Mouse (Mus musculus) embryo, embryonic 9.5 days (tissue): ENCODE results near the gene Epha10.
A peak's percentile ranks its signal among the peaks of the same experiment; 100 is the strongest.

ENCODE experiments used
- DNase-seq: peaks from one replicate; pipeline ENCODE4 v3.0.0-alpha.2; 2017; ENCODE audit errors: extremely low spot score

Epha10 gene

GRCm38 (mm10) chr4:124880599-124880998 is at the start of gene Epha10:
Epha10 (plus strand) TSS chr4:124880899.
- DNase-seq: no peak

GRCm38 (mm10) chr4:124832796-124833195 is 47.9 kb upstream of the Epha10 start:
- no peak for DNase-seq

DNA sequence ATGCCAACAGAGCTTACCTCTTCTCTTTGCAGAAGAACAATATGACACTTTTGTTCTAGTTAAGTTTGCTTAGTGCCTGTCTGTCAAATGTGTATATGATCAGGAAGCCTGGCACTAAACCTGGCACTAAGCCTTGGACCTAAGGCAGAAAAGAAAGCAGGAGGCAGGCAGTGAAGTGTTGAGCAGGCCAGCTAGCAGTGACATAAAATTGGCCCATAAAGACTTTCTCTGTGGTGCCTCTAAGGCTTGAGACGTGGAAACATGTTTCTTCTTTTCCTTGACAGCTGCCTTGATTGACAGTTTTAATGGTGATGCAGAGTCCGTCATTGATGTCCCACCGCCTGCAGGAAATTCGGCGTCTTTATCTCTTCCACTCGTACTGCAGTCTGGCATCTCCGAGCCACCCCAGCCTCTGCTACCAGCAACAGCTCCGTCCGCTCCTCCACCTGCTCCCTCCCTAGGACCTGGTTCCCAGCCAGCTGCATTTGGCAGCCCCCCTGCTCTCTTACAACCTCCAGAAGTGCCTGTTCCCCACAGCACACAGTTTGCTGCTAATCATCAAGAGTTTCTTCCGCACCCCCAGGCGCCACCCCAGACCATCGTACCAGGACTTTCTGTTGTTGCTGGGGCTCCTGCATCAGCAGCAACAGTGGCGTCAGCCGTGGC is 42.5 kb upstream of the Epha10 start:
- DNase-seq: no peak

DNA sequence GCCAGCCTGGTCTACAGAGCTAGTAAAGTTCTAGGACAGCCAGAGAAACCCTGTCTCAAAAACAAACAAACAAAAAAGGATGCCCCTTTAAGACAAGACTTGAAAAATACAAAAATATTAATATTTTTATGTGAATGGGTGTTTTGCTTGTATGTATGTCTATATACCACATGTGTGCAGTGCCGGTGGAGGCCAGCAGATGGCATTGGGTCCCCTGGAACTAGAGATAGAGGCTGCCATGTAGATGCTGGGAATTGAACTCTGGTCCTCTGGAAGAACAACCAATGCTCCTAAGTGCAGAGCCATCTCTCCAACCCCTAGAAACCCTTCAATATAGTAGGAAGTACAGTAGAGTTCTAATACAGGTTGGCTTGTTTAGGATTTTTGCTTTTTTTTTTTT is 39.7 kb upstream of the Epha10 start:
- no peak for DNase-seq

DNA sequence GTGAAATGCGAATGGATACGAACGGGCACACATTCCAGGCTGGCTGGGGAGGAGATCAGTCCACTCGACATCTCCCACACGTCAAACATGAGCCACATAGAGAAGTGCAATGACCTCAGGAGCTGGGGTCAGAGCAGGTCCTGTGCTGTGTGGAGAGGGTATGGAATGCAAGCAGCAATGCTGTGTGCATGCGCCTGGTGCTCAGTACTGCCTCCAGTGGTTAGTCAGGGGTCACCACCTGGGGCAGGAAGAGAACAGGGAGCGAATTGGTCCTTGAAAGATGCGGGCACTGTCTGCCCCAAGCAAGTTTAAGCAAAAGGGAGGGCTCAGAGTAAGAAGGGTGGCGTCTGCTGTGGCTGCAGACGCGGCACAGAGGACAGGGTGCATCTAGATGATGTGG is 37.2 kb upstream of the Epha10 start:
- peak; percentile 45 for DNase-seq

DNA sequence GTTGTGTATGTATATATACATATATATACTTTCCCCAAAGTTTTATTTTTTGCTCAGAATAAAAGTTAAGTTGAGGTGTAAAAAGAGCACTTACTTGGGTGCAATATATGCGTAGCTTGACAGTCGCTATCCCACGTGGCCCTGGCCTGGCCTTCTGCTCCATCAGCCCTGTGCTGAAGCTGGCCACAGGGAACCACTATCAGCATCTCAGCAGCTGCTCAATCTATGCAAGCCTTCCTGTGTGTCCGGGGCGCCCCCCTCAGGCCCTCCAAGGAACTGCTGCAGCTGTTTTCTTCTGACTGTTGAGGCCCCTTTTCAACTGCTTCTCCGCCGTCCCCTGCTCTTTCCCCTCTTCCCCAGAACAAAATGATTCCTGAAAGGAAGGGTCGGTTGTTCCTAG is 33.1 kb upstream of the Epha10 start:
- peak; percentile 84 for DNase-seq

DNA sequence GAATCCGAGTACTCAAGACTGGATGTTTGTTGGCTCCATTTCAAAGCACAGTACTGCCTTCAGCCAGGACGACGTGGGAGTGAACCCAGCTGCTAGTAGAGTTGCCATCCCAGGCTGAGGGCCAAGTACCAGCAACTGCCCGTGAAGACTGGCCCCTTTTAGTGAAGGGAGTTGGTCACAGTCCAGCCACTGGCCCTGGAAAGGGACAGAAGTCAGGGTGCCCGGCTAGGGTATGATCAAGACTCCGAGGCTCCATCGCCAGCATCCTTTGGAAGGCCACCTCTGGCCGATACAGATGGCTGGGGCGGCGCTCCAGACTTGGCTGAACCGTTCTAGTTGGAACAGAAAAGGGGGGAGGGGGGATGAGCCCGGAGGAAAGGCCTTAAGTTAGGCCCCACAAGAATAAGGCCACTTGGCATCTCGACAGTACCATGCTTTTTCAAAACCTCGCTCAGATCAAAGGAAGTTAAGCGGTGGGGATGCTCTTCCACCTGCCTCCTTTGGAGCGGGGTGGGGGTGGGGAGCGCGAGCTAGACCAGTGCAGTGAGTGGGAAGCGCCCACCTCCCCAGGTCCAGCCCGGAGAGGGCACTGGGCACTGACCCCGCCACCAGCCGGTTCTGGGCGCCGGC is 31.0 kb upstream of the Epha10 start:
- DNase-seq: no peak

DNA sequence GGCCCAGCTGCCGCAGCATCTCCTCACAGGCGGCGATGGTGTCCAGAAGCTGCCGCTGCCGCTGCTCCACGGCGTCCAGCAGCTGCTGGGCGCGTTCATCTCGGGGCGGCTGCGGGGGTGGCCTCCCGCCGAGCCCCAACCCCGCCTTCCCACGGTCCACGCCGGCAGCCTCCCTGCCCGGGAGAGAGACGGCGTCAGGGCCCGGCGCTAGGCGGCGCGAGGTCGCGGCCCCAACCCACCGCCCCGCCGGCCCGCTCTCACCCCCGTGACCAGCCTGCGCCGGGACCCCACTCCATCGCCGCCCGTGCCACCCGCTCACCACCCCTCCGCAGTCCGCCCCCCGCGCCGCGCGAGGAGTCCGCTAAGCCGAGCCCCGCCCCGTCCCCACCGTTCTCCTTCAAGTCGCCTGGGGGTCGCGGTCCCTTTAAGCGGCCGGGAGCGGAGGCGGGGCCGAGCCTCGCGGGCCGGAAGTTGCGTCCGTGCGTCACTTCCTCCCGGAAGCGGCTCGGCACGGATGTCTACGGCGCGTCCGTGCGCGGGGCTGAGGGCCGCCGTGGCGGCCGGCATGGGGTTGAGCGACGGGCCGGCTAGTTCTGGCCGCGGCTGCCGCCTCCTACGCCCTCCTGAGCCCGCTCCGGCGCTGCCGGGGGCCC is 30.3 kb upstream of the Epha10 start, which contains the start of gene Yrdc:
Gene Yrdc, plus strand, starts transcription at position 419 of the 653 bp plus-strand sequence.
- peak; percentile 93 for DNase-seq

DNA sequence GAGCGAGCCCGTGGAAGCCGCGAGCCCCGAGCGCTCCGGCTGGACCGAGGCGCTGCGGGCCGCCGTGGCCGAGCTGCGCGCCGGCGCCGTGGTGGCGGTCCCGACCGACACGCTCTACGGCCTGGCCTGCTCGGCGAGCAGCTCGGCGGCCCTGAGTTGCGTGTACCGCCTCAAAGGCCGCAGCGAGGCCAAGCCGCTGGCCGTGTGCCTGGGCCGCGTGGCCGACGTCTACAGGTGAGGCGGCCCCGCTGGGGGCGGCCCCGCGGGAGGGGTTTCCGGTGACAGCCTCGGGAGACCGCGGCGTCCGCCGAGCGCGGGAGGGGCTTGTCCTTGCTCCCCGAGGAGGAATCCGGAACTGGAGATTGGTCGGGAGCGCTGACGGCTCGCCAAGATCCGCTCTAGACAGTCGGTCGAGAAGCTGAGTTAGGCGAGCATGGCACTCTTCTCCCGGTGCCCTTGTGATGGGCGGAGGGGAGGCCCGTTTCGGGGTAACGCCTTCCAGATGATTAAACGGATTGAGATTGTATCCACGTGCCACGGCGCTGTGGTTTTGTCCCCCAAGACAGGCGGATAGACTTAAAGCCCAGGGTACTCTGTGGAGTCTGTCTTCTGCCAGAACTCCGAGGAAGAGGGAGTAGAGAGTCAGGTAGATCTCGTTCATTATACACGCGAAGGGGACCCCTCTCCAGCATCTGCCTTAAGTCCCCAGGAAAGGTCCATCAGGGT is 29.6 kb upstream of the Epha10 start, which contains the start of gene 1110065P20Rik:
Gene 1110065P20Rik, minus strand, starts transcription at position 264 of the 726 bp plus-strand sequence.
- peak; percentile 63 for DNase-seq

- no peak for DNase-seq
Observed at GRCm38 (mm10) chr4:124856294-124856693, 24.4 kb upstream of the Epha10 start.

DNA sequence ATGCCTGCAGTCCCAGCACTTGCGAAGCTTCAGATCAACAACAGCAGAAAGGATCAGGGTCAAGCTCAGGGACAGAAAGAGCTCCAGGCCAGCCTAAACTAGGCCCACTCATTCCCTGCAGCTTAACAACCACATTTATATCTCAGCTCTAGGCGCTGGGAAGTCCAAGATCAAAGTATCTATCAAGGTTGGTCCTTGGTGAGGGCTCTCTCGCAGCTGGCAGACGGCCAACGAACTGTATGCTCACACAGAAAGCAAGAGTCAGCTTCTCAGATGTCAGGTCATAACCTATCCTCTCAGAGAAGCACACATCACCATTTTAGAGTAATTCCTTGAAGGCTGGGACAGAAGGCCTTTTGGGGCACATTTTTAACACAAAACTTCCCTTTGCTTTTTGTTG is 22.3 kb upstream of the Epha10 start:
- no peak for DNase-seq

- DNase-seq: peak; percentile 79
Observed at GRCm38 (mm10) chr4:124860446-124860845, 20.3 kb upstream of the Epha10 start.

DNA sequence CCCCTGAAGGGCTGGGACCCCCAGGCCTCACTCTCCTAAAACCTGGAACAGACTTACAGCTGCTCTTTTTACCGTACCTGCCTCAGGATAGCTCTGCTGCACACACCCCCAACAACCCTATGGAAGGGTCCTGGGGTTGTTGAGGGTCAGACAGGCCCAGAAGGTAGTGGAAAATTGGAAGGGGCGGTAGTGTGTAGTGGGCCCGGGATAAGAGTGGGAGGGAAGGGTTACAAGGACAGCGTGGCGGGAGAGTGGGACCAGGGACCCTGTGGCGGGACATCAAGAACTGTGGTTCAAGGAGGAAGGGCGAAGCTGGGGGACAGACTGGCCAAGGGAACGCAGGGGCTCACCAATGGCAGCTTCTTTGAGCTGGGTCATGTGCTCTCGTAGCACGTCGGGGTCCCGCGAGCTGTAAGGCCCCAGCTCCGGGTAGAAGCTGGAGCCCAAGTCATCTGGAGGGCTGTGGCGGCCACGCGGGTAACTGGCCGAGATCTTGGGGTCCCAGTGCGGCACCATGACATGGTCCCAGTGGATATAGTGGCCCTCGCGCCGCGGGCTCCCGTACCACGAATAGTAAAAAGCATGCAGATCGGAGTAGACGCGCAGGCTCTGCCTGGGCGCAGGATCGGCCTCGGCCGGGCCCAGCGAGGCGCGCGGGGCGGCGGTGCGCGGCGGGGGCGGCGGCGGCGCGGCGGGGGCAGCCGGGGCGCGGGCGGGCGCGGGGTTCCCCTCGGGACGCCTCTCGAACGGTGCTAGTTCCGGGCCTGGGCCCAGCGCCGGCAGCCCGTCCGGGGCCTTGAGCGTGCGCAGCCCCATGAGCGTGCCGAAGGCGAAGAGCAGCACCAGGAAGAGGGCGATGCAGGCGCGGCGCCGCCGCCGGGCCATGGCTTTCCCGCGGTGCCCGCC is 19.2 kb upstream of the Epha10 start, which contains the start of gene Maneal:
Gene Maneal, minus strand, starts transcription at position 889 of the 906 bp plus-strand sequence.
- DNase-seq: peak; percentile 13

GRCm38 (mm10) chr4:124872719-124873118 is 8.0 kb upstream of the Epha10 start:
- DNase-seq: no peak

DNA sequence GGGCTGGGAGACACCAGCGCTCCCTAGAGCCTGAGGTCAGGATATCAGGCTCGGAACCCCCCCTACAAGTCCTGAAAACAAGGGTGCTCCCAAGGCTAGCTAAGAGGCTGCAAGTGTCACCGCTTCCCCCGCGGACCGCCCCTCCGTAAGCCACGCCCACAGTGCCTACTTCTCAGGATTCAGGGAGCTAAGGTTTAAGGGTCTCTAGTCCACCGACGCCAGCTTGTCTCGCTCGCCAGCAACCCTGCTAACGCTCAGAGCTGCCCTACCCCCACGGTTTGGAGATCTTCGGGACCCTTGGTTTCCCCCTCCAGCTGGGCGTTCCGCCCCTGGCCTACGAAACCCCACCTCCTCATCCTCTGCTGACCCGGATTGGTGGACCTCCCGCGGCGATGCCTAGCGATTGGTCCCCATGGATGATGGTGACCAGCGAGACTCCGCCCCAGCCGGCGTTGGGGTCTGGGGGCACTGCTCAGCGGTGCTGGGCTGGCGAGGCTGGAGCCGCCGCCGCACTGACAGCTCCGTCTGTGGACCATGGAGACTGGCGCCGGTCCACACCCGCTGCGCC is 726 bp downstream of the Epha10 start:
- DNase-seq: peak; percentile 88

GRCm38 (mm10) chr4:124882151-124882729 is 1.5 kb downstream of the Epha10 start:
- DNase-seq: peak; percentile 60

DNA sequence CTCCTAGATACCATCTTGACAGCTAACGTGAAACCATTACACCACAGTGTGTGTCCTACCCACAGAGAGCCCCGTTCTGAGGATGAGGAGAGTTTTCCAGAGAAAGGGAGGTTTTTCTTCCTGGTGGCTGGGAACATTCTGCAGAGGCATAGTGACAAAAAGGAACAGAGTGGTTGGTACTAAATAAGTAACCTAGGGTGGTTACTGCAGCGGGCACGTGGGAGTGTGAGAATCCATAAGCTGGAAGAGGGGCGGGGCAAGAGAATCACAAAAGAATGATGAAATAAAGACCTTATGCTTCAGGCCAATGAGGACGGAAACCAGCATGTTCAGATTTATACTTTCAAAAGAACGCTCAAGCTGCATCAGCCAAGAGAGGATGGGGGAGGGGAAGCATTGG is 8.0 kb downstream of the Epha10 start:
- DNase-seq: no peak

DNA sequence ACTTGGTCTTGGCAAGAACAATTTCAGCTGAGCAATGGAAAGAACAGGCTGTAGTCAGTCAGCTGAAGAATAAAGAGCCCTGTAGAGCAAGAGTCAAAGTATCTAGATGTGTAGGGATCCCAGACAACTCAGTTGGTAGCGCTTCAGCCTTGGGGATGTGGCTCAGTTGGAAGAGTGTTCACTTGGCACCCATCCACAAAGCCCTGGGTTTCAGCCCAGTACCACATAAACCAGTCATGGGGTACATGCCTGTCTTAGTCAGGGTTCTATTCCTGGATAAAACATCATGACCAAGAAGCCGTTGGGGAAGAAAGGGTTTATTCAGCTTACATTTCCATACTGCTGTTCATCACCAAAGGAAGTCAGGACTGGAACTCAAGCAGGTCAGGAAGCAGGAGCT is 9.2 kb downstream of the Epha10 start:
- DNase-seq: no peak

DNA sequence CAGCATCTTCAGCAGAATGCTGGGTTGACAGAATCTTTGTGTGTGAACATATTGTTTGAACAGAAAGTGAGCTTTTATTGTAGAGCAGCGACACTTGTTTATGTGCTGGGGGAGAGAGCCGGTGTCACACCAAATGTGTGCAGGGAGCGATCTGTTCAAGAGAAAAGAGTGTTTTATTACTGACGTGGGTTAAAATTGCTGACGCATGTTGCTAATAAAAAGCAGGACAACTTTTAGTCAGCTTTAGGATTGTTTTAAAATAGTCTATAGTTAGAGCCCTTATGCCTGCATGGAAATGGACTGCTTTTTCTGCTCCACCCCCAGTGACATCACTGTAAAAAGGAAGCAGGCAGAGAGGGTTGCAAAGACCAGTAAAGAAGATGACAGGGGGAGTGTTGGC is 10.1 kb downstream of the Epha10 start:
- DNase-seq: no peak

DNA sequence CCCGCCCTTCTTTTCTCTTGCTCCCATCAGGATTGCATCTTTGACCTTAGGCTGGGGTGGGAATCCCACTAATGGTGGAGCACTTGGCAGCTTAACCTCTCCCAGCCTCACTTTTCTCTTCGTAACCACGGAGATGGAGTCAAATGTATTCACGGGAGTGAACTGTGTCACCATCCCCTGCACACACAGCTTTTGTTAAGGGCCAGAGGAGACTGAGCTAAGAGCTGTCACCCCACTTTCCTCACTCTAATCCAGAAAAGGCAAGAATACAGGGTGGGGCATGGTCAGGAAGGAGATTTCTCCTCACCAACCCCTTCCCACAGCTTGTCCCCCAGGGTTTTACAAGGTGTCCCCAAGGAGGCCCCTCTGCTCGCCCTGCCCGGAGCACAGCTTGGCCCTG is 13.1 kb downstream of the Epha10 start:
- DNase-seq: no peak
